Mouse (Mus musculus) hindbrain, postnatal 0 days (tissue): ENCODE results near the gene Rnf146. TPM values are rescaled to one million over a fixed set of nuclear protein-coding genes. Genes with fewer than 3 reads are reported as not detected.

Source experiments
- ATAC-seq: fragments of 200-750 bp; cut with Nextera tagmentation; 2 replicates; pipeline ENCODE4 v1.8.0; 2017; ENCODE audit warnings: mild to moderate bottlenecking, moderate TSS enrichment, moderate library complexity
- DNase-seq: peaks from one replicate; pipeline ENCODE4 v3.0.0-alpha.2; 2015; ENCODE audit warnings: low spot score
- H3K27ac ChIP-seq: fragments of 300-500 bp; sonication (generic); 2 replicates; pipeline ENCODE4 v1.5.1; 2014; ENCODE audit warnings: mild to moderate bottlenecking
- H3K27me3 ChIP-seq: fragments of 300-500 bp; sonication (generic); 2 replicates; pipeline ENCODE4 v1.6.1; 2014; ENCODE audit warnings: low read length, mixed read lengths; ENCODE audit not compliant: insufficient read depth
- H3K36me3 ChIP-seq: fragments of 300-500 bp; sonication (generic); 2 replicates; pipeline ENCODE4 v1.6.1; 2014; ENCODE audit warnings: low read length, mixed read lengths; ENCODE audit not compliant: insufficient read depth
- H3K4me1 ChIP-seq: fragments of 300-500 bp; sonication (generic); 2 replicates; pipeline ENCODE4 v1.6.1; 2014; ENCODE audit warnings: antibody characterized with exemption, low read length, mixed read lengths; ENCODE audit not compliant: insufficient read depth
- H3K4me2 ChIP-seq: fragments of 300-500 bp; sonication (generic); 2 replicates; pipeline ENCODE4 v1.6.1; 2014; ENCODE audit warnings: low read depth, mild to moderate bottlenecking, low read length, moderate library complexity, mixed read lengths
- H3K4me3 ChIP-seq: fragments of 300-500 bp; sonication (generic); 2 replicates; pipeline ENCODE4 v1.5.1; 2014; ENCODE audit warnings: low read length
- H3K9ac ChIP-seq: fragments of 300-500 bp; sonication (generic); replicated peaks from 2 replicates; pipeline ENCODE4 v1.6.1; 2014; ENCODE audit warnings: mild to moderate bottlenecking, low read length, moderate library complexity, mixed read lengths
- H3K9me3 ChIP-seq: fragments of 300-500 bp; sonication (generic); 2 replicates; pipeline ENCODE4 v1.6.1; 2016; ENCODE audit warnings: low read length, mixed read lengths
- CTCF ChIP-seq: IDR thresholded peaks from 2 replicates; pipeline ENCODE4 v1.5.1; 2016; ENCODE audit warnings: antibody characterized with exemption, control low read depth, low read depth
- WGBS: fragments of 180-500 bp; shearing (Covaris S2); extraction: QIAGEN DNeasy Blood & Tissue Kit; methylation state at CpG from one replicate; pipeline ENCODE4 v1.1.7; 2014; 5-methylcytosine and 5-hydroxymethylcytosine counted together
- polyA plus RNA-seq: library from polyadenylated mRNA; unstranded; fragments of >200 nt; fragmentation: Nextera tagmentation; extraction: Ambion mirVana; gene quantifications from 2 replicates; pipeline ENCODE4 v1.2.1, GENCODE M21; 2015
- total RNA-seq: library from RNA; depleted of rRNA; stranded (reverse); fragments of >200 nt; gene quantifications from 2 replicates; pipeline ENCODE4 v1.2.3, GENCODE M21; 2014; rRNA removed

The Rnf146 gene
- total and polyA plus RNA-seq, 2 experiments from 2014 or later, result 43.0 to 61.7 TPM

DNA sequence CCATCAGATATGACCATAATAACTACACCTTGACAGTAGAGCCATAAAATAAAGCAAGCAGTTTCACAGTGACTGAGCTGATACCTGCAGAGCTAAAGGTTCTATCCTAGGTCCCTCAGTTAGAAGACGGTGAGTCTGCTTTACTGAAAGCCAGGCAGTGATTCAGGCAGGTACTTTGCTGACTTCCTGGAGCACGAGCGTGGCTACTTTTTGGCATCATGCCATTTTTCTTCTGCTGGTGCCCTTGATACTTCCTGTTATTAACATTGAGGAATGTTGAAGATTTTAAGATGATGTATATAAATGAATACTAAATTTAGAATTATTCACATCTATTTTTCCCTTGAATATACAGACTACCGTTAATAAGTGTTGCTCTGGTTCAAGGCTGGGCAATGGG lies 28.4 kb downstream of the Rnf146 start:
- H3K36me3 ChIP-seq, result no peaks in the 10 kb centered on the region
- DNase-seq, result no peak
- no peak overlapping the region for H3K27ac ChIP-seq
- ATAC-seq, result no peak
- no peak overlapping the region for H3K4me3 ChIP-seq
- 70% methylated on average over 4 of the region's 4 CpGs for WGBS
- TF ChIP-seq CTCF, result no peak
- H3K27me3 ChIP-seq, result no peaks in the 10 kb centered on the region
- H3K9me3 ChIP-seq, result no peaks in the 10 kb centered on the region
- no peak overlapping the region for H3K4me2 ChIP-seq
- no peak overlapping the region for H3K9ac ChIP-seq
- H3K4me1 ChIP-seq, result no peaks in the 10 kb centered on the region

DNA sequence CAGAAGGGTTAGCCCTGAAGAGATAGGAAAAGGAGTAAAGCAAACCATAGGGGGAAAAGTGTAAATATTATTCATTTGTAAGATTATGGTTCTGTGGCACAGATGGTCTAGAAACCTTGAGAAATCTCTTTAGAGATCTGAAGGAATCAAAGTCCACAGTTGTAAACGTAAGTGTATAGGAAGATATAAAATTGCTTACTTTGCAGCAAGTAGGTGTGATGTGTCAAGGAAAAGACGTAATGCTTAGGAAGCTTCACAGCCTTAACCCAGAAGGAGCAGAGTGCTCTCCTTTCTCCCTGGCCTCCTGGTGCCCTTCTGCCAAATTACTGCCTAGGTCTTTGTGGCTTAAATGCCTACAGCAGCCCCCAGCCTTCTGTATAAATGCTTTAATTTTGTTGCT lies 37.4 kb downstream of the Rnf146 start:
- no peak for ATAC-seq
- H3K9me3 ChIP-seq, result no peaks in the 10 kb centered on the region
- no peak overlapping the region for H3K4me2 ChIP-seq
- no peak overlapping the region for H3K4me3 ChIP-seq
- no peak overlapping the region for H3K27ac ChIP-seq
- 99% methylated on average over 2 of the region's 2 CpGs for WGBS
- H3K9ac ChIP-seq, result no peak overlapping the region
- no peak for TF ChIP-seq CTCF
- H3K27me3 ChIP-seq, result no peaks in the 10 kb centered on the region
- DNase-seq, result no peak
- H3K4me1 ChIP-seq, result no peaks in the 10 kb centered on the region
- H3K36me3 ChIP-seq, result no peaks in the 10 kb centered on the region

DNA sequence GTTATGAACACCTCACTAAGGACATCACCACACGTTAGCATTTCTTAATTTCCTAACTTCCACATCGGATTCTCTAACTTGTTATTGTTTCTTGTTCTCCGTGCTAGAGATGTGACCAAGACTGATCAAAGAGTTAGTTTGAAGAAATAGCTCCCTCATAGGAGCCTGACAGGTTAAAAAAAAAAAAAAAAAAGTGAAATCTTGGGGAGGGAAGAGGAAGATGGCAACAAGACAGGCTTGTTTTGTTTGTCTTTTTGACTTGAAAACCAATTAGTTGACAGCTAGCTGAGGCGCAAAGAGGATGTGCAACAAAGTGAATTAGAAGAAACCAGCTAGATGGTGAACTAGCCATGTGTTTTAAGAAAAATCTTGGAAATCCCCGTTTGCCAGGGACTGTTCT lies 48.3 kb downstream of the Rnf146 start:
- H3K36me3 ChIP-seq, result no peaks in the 10 kb centered on the region
- WGBS, result 34% methylated on average over 5 of the region's 5 CpGs
- peak overlapping the region; percentile 85 for H3K4me2 ChIP-seq
- H3K9ac ChIP-seq, result peak overlapping the region; percentile 52; the same call in 1 of the 2 replicates
- no peaks in the 10 kb centered on the region for H3K27me3 ChIP-seq
- TF ChIP-seq CTCF, result no peak
- DNase-seq (no peak), ATAC-seq (no peak)
- H3K4me3 ChIP-seq, result peak overlapping the region; percentile 50
- no peaks in the 10 kb centered on the region for H3K9me3 ChIP-seq
- H3K27ac ChIP-seq, result no peak overlapping the region
- peaks cover 11% of the 10 kb centered on the region; the same call in 1 of the 2 replicates for H3K4me1 ChIP-seq

DNA sequence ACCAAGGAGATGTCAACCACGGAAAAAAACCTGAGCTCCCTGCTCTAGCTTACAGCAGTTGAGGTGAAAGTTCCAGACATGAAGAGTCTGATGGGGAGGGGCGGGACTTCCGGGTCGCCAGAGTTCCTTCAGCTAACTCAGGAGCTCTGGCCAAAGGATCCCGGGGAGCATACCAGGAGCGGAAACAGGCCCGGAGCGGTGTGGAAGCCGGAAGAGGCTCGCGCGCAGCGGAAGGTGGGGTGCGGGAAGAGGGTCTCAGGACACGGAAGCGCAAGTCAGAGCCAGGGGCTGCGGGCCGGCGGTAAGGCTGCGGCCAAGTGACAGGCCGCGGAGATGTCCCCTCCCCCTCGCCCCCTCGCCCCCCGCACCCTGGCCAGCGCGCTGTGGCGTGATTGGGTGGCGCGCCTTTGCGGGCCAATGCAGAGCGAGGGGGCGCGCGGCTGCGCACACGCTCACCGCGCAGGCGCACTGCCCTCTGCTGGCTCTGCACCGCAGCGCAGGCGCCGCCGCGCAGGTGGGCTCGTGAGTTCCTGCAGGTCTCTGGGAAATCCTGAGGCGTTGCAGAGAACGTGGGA lies 49.1 kb downstream of the Rnf146 start, which contains the start of gene Echdc1:
Echdc1 (plus strand) TSS at position 103 of the 575 bp plus-strand sequence.
- under 1% methylated on average over 49 of the region's 49 CpGs for WGBS

DNA sequence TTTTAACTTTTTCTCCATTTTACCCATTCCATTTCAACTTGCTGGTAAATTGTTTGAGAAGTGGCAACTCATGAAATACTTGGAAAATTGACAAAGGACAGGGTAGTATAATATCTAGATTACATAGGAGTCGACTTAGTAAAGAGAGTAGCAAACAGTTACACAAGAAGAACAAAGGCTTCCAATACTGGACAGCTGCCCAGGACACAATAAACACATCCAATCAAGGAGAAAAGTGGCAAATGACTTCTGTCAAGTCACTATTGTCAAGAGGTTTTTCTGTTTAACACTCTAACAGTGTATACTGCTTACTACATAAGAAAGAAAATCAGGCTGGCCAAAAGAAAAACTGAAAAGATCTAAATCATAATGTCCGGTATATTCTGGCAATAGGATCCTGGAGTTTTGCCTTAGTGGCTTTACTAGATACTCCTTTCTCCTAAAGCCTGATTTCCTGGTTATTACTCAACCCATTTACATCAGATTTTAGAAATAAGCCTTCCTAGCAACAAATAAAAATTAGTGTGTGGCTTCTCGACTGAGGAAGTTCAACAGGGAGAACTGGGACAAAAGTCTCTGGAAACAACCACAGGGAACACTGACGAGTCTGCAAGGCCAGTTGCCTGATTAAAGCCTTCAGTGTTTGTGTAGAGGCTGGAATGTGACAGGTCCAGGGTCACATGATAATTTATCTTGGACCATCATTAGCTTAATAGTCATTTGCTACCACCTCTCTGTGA lies 50.6 kb downstream of the Rnf146 start:
- Histone ChIP-seq H3K4me3 (no peak overlapping the region), H3K36me3 (no peaks in the 10 kb centered on the region), H3K9ac (no peak overlapping the region), H3K4me2 (peak overlapping the region; percentile 85), H3K9me3 (no peaks in the 10 kb centered on the region), H3K27ac (no peak overlapping the region), H3K27me3 (no peaks in the 10 kb centered on the region), H3K4me1 (peaks cover 11% of the 10 kb centered on the region; the same call in 1 of the 2 replicates)
- DNase-seq, result no peak
- TF ChIP-seq CTCF, result no peak
- ATAC-seq, result no peak
- WGBS, result 60% methylated on average over 4 of the region's 4 CpGs

More for the DNA sequence above, 49.1 kb downstream of the Rnf146 start, which contains the start of gene Echdc1:
- DNase-seq (peak; percentile 97), ATAC-seq (peak; percentile 100)
- Histone ChIP-seq H3K27ac (peak within 1 kb of the TSS; percentile 75), H3K9ac (peak within 1 kb of the TSS; percentile 52), H3K4me1 (peaks cover 11% of the 10 kb centered on the region; the same call in 1 of the 2 replicates), H3K27me3 (no peaks in the 10 kb centered on the region), H3K9me3 (no peaks in the 10 kb centered on the region), H3K4me2 (peak within 1 kb of the TSS; percentile 85), H3K36me3 (no peaks in the 10 kb centered on the region), H3K4me3 (peak within 1 kb of the TSS; percentile 50)
- TF ChIP-seq CTCF, result peak; percentile 75

DNA sequence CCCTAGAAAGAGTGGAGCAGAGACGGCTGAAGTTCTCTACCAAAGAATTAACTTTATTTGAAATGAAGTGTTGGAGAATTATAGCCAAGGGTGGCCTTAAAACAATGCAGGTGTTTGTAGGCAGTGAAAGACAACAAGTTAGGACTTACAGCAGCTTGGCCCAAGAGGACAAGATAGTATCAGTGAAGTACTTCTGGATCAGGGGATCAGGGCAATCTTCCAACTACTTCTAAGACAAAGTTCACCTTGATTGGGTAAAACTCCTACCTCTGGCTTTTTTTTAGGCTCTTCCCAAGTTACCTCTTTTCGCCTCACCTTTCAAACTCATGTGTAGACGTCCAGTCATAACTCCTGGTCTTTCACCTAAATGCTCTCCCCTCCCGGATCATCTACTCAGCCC lies 60.0 kb downstream of the Rnf146 start:
- TF ChIP-seq CTCF, result no peak
- Histone ChIP-seq H3K27ac (no peak overlapping the region), H3K4me2 (no peak overlapping the region), H3K9me3 (no peaks in the 10 kb centered on the region), H3K4me3 (no peak overlapping the region), H3K36me3 (no peaks in the 10 kb centered on the region), H3K27me3 (no peaks in the 10 kb centered on the region), H3K4me1 (no peaks in the 10 kb centered on the region), H3K9ac (no peak overlapping the region)
- ATAC-seq (no peak), DNase-seq (no peak)
- 91% methylated on average over 4 of the region's 4 CpGs for WGBS

Other genes starting within 250 kb of the Rnf146 start
- 132 and 135 TPM in 2 replicates for gene Soga3, start 218.6 kb downstream of the Rnf146 start, total RNA-seq
- gene Soga3, start 218.6 kb downstream of the Rnf146 start, polyA plus RNA-seq, result 139 and 149 TPM in 2 replicates
- 2.2 and 11.2 TPM in 2 replicates for gene Gm49353, start 163.5 kb downstream of the Rnf146 start, total RNA-seq
- 10.5 and 11.5 TPM in 2 replicates for gene Gm49353, start 163.5 kb downstream of the Rnf146 start, polyA plus RNA-seq
- 41.8 and 50.6 TPM in 2 replicates for gene 9330159F19Rik, start 150.8 kb downstream of the Rnf146 start, total RNA-seq
- 14.2 and 14.7 TPM in 2 replicates for gene 9330159F19Rik, start 150.8 kb downstream of the Rnf146 start, polyA plus RNA-seq
- 11.4 and 15.1 TPM in 2 replicates for gene Echdc1, start 49.3 kb downstream of the Rnf146 start, total RNA-seq
- 33.7 and 37.1 TPM in 2 replicates for gene Echdc1, start 49.3 kb downstream of the Rnf146 start, polyA plus RNA-seq
- 0.94 and 2.5 TPM in 2 replicates for gene Rspo3, start 173.4 kb upstream of the Rnf146 start, total RNA-seq
- gene Rspo3, start 173.4 kb upstream of the Rnf146 start, polyA plus RNA-seq, result 2.9 and 3.3 TPM in 2 replicates